Mouse (Mus musculus): ENCODE measurements at regions not wholly inside any gene's neighbourhood (a gene's known extent, or its start where the extent isn't known, plus 50 kb on each side); places are given as distances from the start of the nearest gene placed in this dataset.
A peak's percentile ranks its signal among the peaks of the same experiment; 100 is the strongest.

DNA sequence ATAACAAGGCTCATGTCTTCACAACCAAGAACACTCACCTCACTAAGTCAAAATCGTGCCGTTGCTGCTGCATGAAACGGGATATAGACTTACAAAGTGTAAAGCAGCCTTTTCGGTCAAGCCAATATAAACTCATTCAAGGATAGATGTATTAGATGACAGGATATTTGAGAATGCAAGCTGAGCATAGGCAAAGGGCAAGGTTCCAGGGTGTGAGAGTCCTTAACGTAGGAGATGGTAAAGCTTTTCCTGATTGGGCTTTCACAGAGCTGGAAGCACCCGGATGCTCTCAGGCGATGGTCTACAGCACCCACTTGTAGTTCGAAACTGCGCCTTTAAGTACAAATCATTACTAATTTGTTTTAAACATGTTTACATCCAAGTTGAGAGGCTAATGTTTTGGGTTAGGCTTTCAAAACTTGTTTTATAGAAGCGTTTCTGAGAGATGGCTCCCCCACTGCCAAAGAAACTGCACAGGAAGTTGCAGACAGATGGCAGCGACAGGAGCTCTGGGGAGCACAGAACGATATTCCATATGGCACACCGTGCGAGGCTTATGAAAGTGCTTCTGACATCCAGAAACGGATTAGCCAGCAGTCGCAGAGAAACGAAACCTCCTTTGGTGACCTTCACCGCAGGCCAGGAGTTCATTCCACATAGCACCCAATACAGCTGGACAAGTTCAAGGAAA lies 54.1 kb upstream of the Rell1 start:
- peak; percentile 19 for DNase-seq (ENCODE audit: low spot score)

- DNase-seq (ENCODE audit: low spot score): no peak
These were observed 54.6 kb upstream of the Rell1 start for GRCm38 (mm10) chr5:64023324-64023650.

DNA sequence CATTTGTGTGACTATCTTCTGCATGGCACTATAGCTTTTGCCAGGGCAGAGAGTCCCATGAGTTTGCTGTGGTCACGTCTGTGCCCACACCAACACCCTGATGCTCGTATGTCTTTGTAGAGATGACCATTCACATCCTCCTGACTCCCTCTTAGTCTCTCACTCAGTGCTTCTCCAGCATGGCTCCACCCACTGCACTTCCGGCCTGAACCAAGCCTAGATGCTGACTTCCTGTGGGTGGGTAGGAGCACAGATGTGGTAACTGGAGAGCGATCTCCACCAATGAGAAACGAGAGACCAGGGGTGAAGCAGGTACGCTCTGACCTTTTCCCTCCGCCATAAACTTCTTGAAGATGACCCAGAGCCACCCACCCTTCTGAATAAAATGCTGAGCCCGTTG lies 55.7 kb upstream of the Rell1 start:
- DNase-seq (ENCODE audit: low spot score): no peak

- DNase-seq (ENCODE audit: low spot score): no peak
These were observed 59.0 kb upstream of the Rell1 start for GRCm38 (mm10) chr5:64027733-64028132.

DNA sequence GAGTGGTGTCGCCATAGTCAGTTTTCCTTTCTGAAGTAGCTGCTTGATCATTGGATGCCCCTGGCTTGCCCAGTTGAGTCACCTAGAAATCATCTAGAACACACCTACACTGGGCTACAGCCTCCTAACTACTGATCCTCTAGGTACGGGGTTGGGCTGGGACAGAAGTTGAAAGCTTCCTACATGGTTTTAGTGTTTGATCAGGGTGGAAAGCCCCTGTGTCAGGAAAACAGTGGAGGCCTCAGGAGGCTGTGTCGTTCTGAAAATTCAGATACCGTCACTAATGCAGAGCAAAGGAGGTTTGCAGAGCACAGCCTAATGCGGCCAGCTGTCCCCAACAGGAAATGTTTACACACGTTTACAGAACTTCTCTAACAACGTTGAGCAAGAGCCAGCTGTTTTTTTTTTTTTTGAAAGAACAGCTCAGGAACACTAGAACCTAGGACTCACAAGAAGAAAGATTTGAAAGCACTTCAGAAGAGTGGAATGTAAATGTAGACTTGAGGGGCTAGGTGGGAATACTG lies 61.0 kb upstream of the Rell1 start:
- no peak for DNase-seq (ENCODE audit: low spot score)

GRCm38 (mm10) chr5:64030281-64030960 lies 61.7 kb upstream of the Rell1 start:
- DNase-seq (ENCODE audit: low spot score): no peak

DNA sequence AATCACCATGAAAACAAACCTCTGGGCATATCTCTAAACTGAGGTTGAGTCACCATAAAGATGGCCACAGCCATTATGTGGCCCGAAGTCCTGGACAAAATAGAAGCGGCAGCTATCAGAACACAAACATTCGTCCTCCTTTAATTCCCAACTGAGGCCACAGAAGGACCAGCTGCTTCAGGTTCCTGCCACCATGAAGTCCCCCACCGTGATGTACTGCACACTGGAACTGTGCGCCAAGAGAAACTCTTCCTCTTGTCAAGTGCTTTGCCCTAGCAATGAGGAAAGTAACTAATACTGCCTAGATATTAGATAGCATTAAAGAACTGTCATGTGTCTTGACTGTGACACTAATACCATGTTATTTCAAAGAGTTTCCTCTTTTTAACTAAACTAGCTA lies 54.4 kb upstream of the Pgm2 start:
- DNase-seq (ENCODE audit: low spot score): no peak

GRCm38 (mm10) chr5:64040676-64041075 lies 52.1 kb upstream of the Pgm2 start:
- no peak for DNase-seq (ENCODE audit: low spot score)

Measured in embryo, embryonic 10.5 days (tissue).